17 mouse cellular contexts compared by ENCODE assay signal in genomic region chr2:90970606-90971005, GRCm38 (mm10). TPM values are rescaled to one million over a fixed set of nuclear protein-coding genes. Genes with fewer than 3 reads are reported as not detected.
DNase-seq lines count a peak whose midpoint lies in the region; ATAC-seq lines count a peak whose summit lies in the region.
"Had no signal": no experiment of that assay in that cellular context is flagged by ENCODE, and none has a peak within 500 bp of the region (broad histone marks: within the 10 kb centered on the region; RNA-seq: fewer than 3 reads in every experiment).

No protein-coding gene starts in this region.

- no peaks in the 10 kb centered on the region for H3K27me3 ChIP-seq in forebrain, embryonic 15.5 days
- no peaks in the 10 kb centered on the region for H3K27me3 ChIP-seq in forebrain, embryonic 10.5 days (ENCODE audit: poor library complexity, severe bottlenecking)
- H3K27me3 ChIP-seq in hindbrain, embryonic 16.5 days (replicated peaks; ENCODE audit: control insufficient read depth, insufficient read depth, low read length): no peaks in the 10 kb centered on the region
- H3K27me3 ChIP-seq in hindbrain, embryonic 14.5 days (ENCODE audit: control insufficient read depth, insufficient read depth, low read length): no peaks in the 10 kb centered on the region
- H3K27me3 ChIP-seq: embryonic facial prominence, embryonic 12.5 days; liver, embryonic 12.5 days had no signal

- ATAC-seq in forebrain, embryonic 15.5 days (replicated peaks): no peak
- ATAC-seq in hindbrain, embryonic 16.5 days: peak; percentile 34; the same call in 1 of the 2 replicates
- no peak for ATAC-seq in hindbrain, embryonic 14.5 days (ENCODE audit: low FRiP score)
- ATAC-seq: intestine, embryonic 16.5 days; liver, embryonic 12.5 days had no signal

- no peak overlapping the region for H3K4me2 ChIP-seq in forebrain, embryonic 15.5 days (replicated peaks)
- no peak overlapping the region for H3K4me2 ChIP-seq in hindbrain, embryonic 16.5 days (ENCODE audit: low read length)
- no peak overlapping the region for H3K4me2 ChIP-seq in hindbrain, embryonic 14.5 days (replicated peaks)
- H3K4me2 ChIP-seq: embryonic facial prominence, embryonic 12.5 days; liver, embryonic 12.5 days; midbrain, embryonic 11.5 days had no signal

- peaks cover 15% of the 10 kb centered on the region for H3K4me1 ChIP-seq in forebrain, embryonic 15.5 days
- no peaks in the 10 kb centered on the region for H3K4me1 ChIP-seq in forebrain, embryonic 10.5 days
- peaks cover 2% of the 10 kb centered on the region; the same call in 1 of the 2 replicates for H3K4me1 ChIP-seq in hindbrain, embryonic 16.5 days (ENCODE audit: control insufficient read depth, insufficient read depth, low read depth, low read length)
- H3K4me1 ChIP-seq in hindbrain, embryonic 14.5 days (replicated peaks; ENCODE audit: control insufficient read depth, insufficient read depth, low read length): no peaks in the 10 kb centered on the region
- H3K4me1 ChIP-seq: embryonic facial prominence, embryonic 12.5 days had no signal

- DNase-seq in forebrain, embryonic 10.5 days (ENCODE audit: extremely low spot score, low spot score): no peak
- no peak for DNase-seq in hindbrain, embryonic 14.5 days (ENCODE audit: low spot score)
- peak; percentile 46 to 59 for DNase-seq in right cerebral cortex, adult 2 months (ENCODE audit: low spot score in 2 of 2)
- no peak for DNase-seq in right cerebral cortex, postnatal 4 days
- DNase-seq in telencephalon, adult 2 months (ENCODE audit: low read depth, low spot score): peak; percentile 89
- DNase-seq in adipocyte (ENCODE audit: low spot score): no peak
- DNase-seq: kidney, postnatal 4 days; lung, postnatal 14 days; thymus, postnatal 25 days had no signal

- H3K36me3 ChIP-seq in forebrain, embryonic 15.5 days: no peaks in the 10 kb centered on the region
- H3K36me3 ChIP-seq in forebrain, embryonic 10.5 days (replicated peaks): peaks cover 42% of the 10 kb centered on the region
- H3K36me3 ChIP-seq in hindbrain, embryonic 16.5 days (ENCODE audit: control insufficient read depth, insufficient read depth, low read length): no peaks in the 10 kb centered on the region
- no peaks in the 10 kb centered on the region for H3K36me3 ChIP-seq in hindbrain, embryonic 14.5 days (replicated peaks; ENCODE audit: control insufficient read depth, insufficient read depth)

- no peaks in the 10 kb centered on the region for H3K9me3 ChIP-seq in forebrain, embryonic 15.5 days
- no peaks in the 10 kb centered on the region for H3K9me3 ChIP-seq in forebrain, embryonic 10.5 days
- no peaks in the 10 kb centered on the region for H3K9me3 ChIP-seq in hindbrain, embryonic 16.5 days (ENCODE audit: control insufficient read depth, low read length)
- no peaks in the 10 kb centered on the region for H3K9me3 ChIP-seq in hindbrain, embryonic 14.5 days (ENCODE audit: control insufficient read depth, low read length)
- H3K9me3 ChIP-seq: embryonic facial prominence, embryonic 12.5 days; G1E; heart, embryonic 10.5 days; liver, embryonic 12.5 days had no signal

- H3K4me3 ChIP-seq in forebrain, embryonic 15.5 days: no peak overlapping the region
- H3K4me3 ChIP-seq in forebrain, embryonic 10.5 days: no peak overlapping the region
- H3K4me3 ChIP-seq in hindbrain, embryonic 16.5 days (ENCODE audit: low read length): no peak overlapping the region
- no peak overlapping the region for H3K4me3 ChIP-seq in hindbrain, embryonic 14.5 days (replicated peaks; ENCODE audit: low read length)
- H3K4me3 ChIP-seq: embryonic facial prominence, embryonic 12.5 days; heart, embryonic 10.5 days; liver, embryonic 12.5 days had no signal

- peak overlapping the region; percentile 39 for H3K27ac ChIP-seq in forebrain, embryonic 15.5 days (replicated peaks)
- no peak overlapping the region for H3K27ac ChIP-seq in forebrain, embryonic 10.5 days
- peak overlapping the region; percentile 52; the same call in 1 of the 2 replicates for H3K27ac ChIP-seq in hindbrain, embryonic 16.5 days (ENCODE audit: low read depth, low read length)
- H3K27ac ChIP-seq in hindbrain, embryonic 14.5 days: no peak overlapping the region
- H3K27ac ChIP-seq: embryonic facial prominence, embryonic 12.5 days; heart, embryonic 10.5 days; liver, embryonic 12.5 days had no signal

- H3K9ac ChIP-seq in forebrain, embryonic 15.5 days (replicated peaks): no peak overlapping the region
- H3K9ac ChIP-seq in hindbrain, embryonic 16.5 days (ENCODE audit: low read depth, low read length): no peak overlapping the region
- no peak overlapping the region for H3K9ac ChIP-seq in hindbrain, embryonic 14.5 days
- H3K9ac ChIP-seq: embryonic facial prominence, embryonic 12.5 days; liver, embryonic 12.5 days had no signal

RNA-seq across cellular contexts. Expression of gene Celf1, which starts 30.4 kb away (rescaled TPM):
- 132 and 136 TPM in 2 replicates for polyA plus RNA-seq in forebrain, embryonic 15.5 days (2015; fragmentation: Nextera tagmentation; extraction: Ambion mirVana)
- 156 and 161 TPM in 2 replicates for polyA plus RNA-seq in forebrain, embryonic 10.5 days (2016; fragmentation: Nextera tagmentation; extraction: Ambion mirVana)
- 81.9 and 95.3 TPM in 2 replicates for polyA plus RNA-seq in hindbrain, embryonic 16.5 days (2015; fragmentation: Nextera tagmentation; extraction: Ambion mirVana)
- polyA plus RNA-seq in hindbrain, embryonic 14.5 days (2014; fragmentation: Nextera tagmentation; extraction: Ambion mirVana): 75.2 and 78.5 TPM in 2 replicates

Comparison
In these comparisons a context has a peak if more than half of its experiments do, and no peak if none do; other contexts are left out.
1. H3K27ac ChIP-seq: peak in forebrain, embryonic 15.5 days (single experiment) and hindbrain, embryonic 16.5 days (single experiment); none in forebrain, embryonic 10.5 days (single experiment) and hindbrain, embryonic 14.5 days (single experiment).
2. DNase-seq: peak in right cerebral cortex, adult 2 months (2 of 2) and telencephalon, adult 2 months (single experiment); none in forebrain, embryonic 10.5 days (single experiment), hindbrain, embryonic 14.5 days (single experiment), right cerebral cortex, postnatal 4 days (single experiment) and adipocyte (single experiment).